Mouse (Mus musculus) CH12.LX (cell line): ENCODE data around the gene Renbp. TPM values are rescaled to one million over a fixed set of nuclear protein-coding genes. Genes with fewer than 3 reads are reported as not detected.

Experiments used
- DNase-seq: peaks from one replicate; pipeline ENCODE4 v3.0.0-alpha.2; 2013; ENCODE audit errors: extremely low read depth
- H3K27ac ChIP-seq: 2 replicates; pipeline ENCODE4 v1.5.1; 2012; ENCODE audit warnings: low read depth, mild to moderate bottlenecking, control low read depth, moderate library complexity; ENCODE audit not compliant: insufficient read depth
- H3K27me3 ChIP-seq: replicated peaks from 2 replicates; pipeline ENCODE3; 2012; ENCODE audit warnings: inconsistent platforms
- H3K36me3 ChIP-seq, 2 experiments: replicated peaks in 1 of 2; 2 replicates each; pipeline versions ENCODE3 to v1.6.1; 2012; ENCODE audit warnings: inconsistent platforms in 1 of 2, low read length in 1 of 2, mild to moderate bottlenecking in 1 of 2, mixed read lengths in 1 of 2, moderate library complexity in 1 of 2; ENCODE audit not compliant: control insufficient read depth in 1 of 2, insufficient read depth in 1 of 2
- H3K4me1 ChIP-seq, 2 experiments: 2 replicates each; pipeline ENCODE4 v1.6.1; 2012; ENCODE audit warnings: inconsistent platforms in 1 of 2, moderate library complexity in 1 of 2; ENCODE audit not compliant: insufficient read depth in 2 of 2, control insufficient read depth in 1 of 2
- H3K4me2 ChIP-seq: 2 replicates; pipeline ENCODE4 v1.6.1; 2012; ENCODE audit warnings: low read depth, mild to moderate bottlenecking, control low read depth; ENCODE audit not compliant: poor library complexity, insufficient read depth, severe bottlenecking
- H3K4me3 ChIP-seq, 3 experiments: fragments of 150-350 bp in 1 of 3; sonication (generic) in 1 of 3; replicated peaks in 1 of 3; 2 replicates each; pipeline versions ENCODE3 to v1.5.1; 2011 to 2012; ENCODE audit warnings: low read depth in 2 of 3, low read length in 2 of 3, mild to moderate bottlenecking in 2 of 3, moderate library complexity in 2 of 3, control low read depth in 1 of 3, improper control_type of control experiment in 1 of 3, inconsistent platforms in 1 of 3, mixed read lengths in 1 of 3; ENCODE audit not compliant: poor library complexity in 1 of 3
- H3K79me2 ChIP-seq: replicated peaks from 2 replicates; pipeline ENCODE4 v1.6.1; 2012; ENCODE audit warnings: mild to moderate bottlenecking, moderate library complexity; ENCODE audit not compliant: control insufficient read depth, poor library complexity, insufficient read depth, severe bottlenecking; ENCODE audit errors: extremely low read depth
- H3K9ac ChIP-seq: 2 replicates; pipeline ENCODE4 v1.6.1; 2012; ENCODE audit warnings: low read depth, mild to moderate bottlenecking, control low read depth, moderate library complexity; ENCODE audit not compliant: insufficient read depth
- H3K9me3 ChIP-seq: replicated peaks from 2 replicates; pipeline ENCODE3; 2012; ENCODE audit warnings: low read length, inconsistent platforms, mixed read lengths
- BHLHE40 ChIP-seq: IDR thresholded peaks from 2 replicates; pipeline ENCODE4 v1.6.1; 2011; ENCODE audit warnings: mild to moderate bottlenecking, low read depth, low read length, improper control_type of control experiment
- CHD1 ChIP-seq: IDR thresholded peaks from 2 replicates; pipeline ENCODE4 v1.6.1; 2012; ENCODE audit warnings: low read depth, low read length, improper control_type of control experiment, inconsistent platforms
- CHD2 ChIP-seq: IDR thresholded peaks from 2 replicates; pipeline ENCODE4 v1.6.1; 2011; ENCODE audit warnings: low read length, improper control_type of control experiment
- CTCF ChIP-seq, 2 experiments: IDR thresholded peaks in 1 of 2; conservative IDR thresholded peaks in 1 of 2; 2 replicates each; pipeline ENCODE4 v1.5.1; 2011 to 2012; ENCODE audit warnings: low read depth in 2 of 2, low read length in 2 of 2, improper control_type of control experiment in 1 of 2, inconsistent platforms in 1 of 2, mild to moderate bottlenecking in 1 of 2, moderate library complexity in 1 of 2
- E2F4 ChIP-seq: IDR thresholded peaks from 2 replicates; pipeline ENCODE4 v1.6.1; 2011; ENCODE audit warnings: low read depth, low read length, improper control_type of control experiment; ENCODE audit not compliant: insufficient replicate concordance
- ELF1 ChIP-seq: IDR thresholded peaks from 2 replicates; pipeline ENCODE4 v1.6.1; 2014; ENCODE audit warnings: low read depth, mild to moderate bottlenecking, inconsistent platforms, low read length, improper control_type of control experiment
- EP300 ChIP-seq: IDR thresholded peaks from 2 replicates; pipeline ENCODE4 v1.6.1; 2011; ENCODE audit warnings: low read length, improper control_type of control experiment
- ETS1 ChIP-seq: conservative IDR thresholded peaks from 2 replicates; pipeline ENCODE4 v1.6.1; 2012; ENCODE audit warnings: low read depth, mild to moderate bottlenecking, inconsistent platforms, low read length, improper control_type of control experiment, moderate library complexity
- GABPA ChIP-seq: IDR thresholded peaks from 2 replicates; pipeline ENCODE4 v1.6.1; 2012; ENCODE audit warnings: low read depth, low read length, improper control_type of control experiment, inconsistent platforms; ENCODE audit not compliant: insufficient replicate concordance
- HCFC1 ChIP-seq: IDR thresholded peaks from 2 replicates; pipeline ENCODE4 v1.6.1; 2012; ENCODE audit warnings: low read depth, mild to moderate bottlenecking, inconsistent platforms, low read length, improper control_type of control experiment
- JUND ChIP-seq: conservative IDR thresholded peaks from 2 replicates; pipeline ENCODE4 v1.6.1; 2011; ENCODE audit warnings: low read depth, low read length, improper control_type of control experiment
- KAT2A ChIP-seq: IDR thresholded peaks from 2 replicates; pipeline ENCODE4 v1.6.1; 2012; ENCODE audit warnings: low read length, improper control_type of control experiment, inconsistent platforms; ENCODE audit not compliant: insufficient replicate concordance
- MAFK ChIP-seq: IDR thresholded peaks from 2 replicates; pipeline ENCODE4 v1.6.1; 2011; ENCODE audit warnings: low read length, improper control_type of control experiment; ENCODE audit not compliant: insufficient replicate concordance
- MAZ ChIP-seq: IDR thresholded peaks from 2 replicates; pipeline ENCODE4 v1.6.1; 2012; ENCODE audit warnings: low read depth, mild to moderate bottlenecking, inconsistent platforms, low read length, improper control_type of control experiment, moderate library complexity
- MEF2A ChIP-seq: IDR thresholded peaks from 2 replicates; pipeline ENCODE4 v1.6.1; 2014; ENCODE audit warnings: low read depth, mild to moderate bottlenecking, inconsistent platforms, low read length, improper control_type of control experiment, borderline replicate concordance
- MXI1 ChIP-seq: IDR thresholded peaks from 2 replicates; pipeline ENCODE4 v1.6.1; 2011; ENCODE audit warnings: mild to moderate bottlenecking, low read depth, low read length, improper control_type of control experiment
- MYC ChIP-seq: IDR thresholded peaks from 2 replicates; pipeline ENCODE4 v1.6.1; 2011; ENCODE audit warnings: low read depth, mild to moderate bottlenecking, improper control_type of control experiment, low read length
- NELFE ChIP-seq: IDR thresholded peaks from 2 replicates; pipeline ENCODE4 v1.6.1; 2011; ENCODE audit warnings: low read depth, low read length, improper control_type of control experiment
- NRF1 ChIP-seq: IDR thresholded peaks from 2 replicates; pipeline ENCODE4 v1.6.1; 2014; ENCODE audit warnings: low read depth, mild to moderate bottlenecking, inconsistent platforms, low read length, improper control_type of control experiment, moderate library complexity
- PAX5 ChIP-seq: IDR thresholded peaks from 2 replicates; pipeline ENCODE4 v1.6.1; 2012; ENCODE audit warnings: low read length, inconsistent platforms, mixed read lengths
- POLR2A ChIP-seq: IDR thresholded peaks from 2 replicates; pipeline ENCODE4 v1.6.1; 2011; ENCODE audit warnings: low read depth, mild to moderate bottlenecking, improper control_type of control experiment, low read length
- RCOR1 ChIP-seq: conservative IDR thresholded peaks from 2 replicates; pipeline ENCODE4 v1.6.1; 2012; ENCODE audit warnings: low read depth, mild to moderate bottlenecking, inconsistent platforms, low read length, improper control_type of control experiment
- SIN3A ChIP-seq: IDR thresholded peaks from 2 replicates; pipeline ENCODE4 v1.6.1; 2012; ENCODE audit warnings: low read length, improper control_type of control experiment, inconsistent platforms
- SMC3 ChIP-seq: IDR thresholded peaks from 2 replicates; pipeline ENCODE4 v1.6.1; 2011; ENCODE audit warnings: low read depth, low read length, improper control_type of control experiment
- TCF12 ChIP-seq: IDR thresholded peaks from 2 replicates; pipeline ENCODE4 v1.6.1; 2014; ENCODE audit warnings: low read depth, mild to moderate bottlenecking, inconsistent platforms, low read length, improper control_type of control experiment
- USF1 ChIP-seq: IDR thresholded peaks from 2 replicates; pipeline ENCODE4 v1.6.1; 2014; ENCODE audit warnings: low read depth, mild to moderate bottlenecking, inconsistent platforms, low read length, improper control_type of control experiment
- USF2 ChIP-seq: conservative IDR thresholded peaks from 2 replicates; pipeline ENCODE4 v1.6.1; 2011; ENCODE audit warnings: low read depth, low read length, improper control_type of control experiment
- ZKSCAN1 ChIP-seq: IDR thresholded peaks from 2 replicates; pipeline ENCODE4 v1.6.1; 2012; ENCODE audit warnings: low read depth, inconsistent platforms, low read length, improper control_type of control experiment, borderline replicate concordance
- ZNF384 ChIP-seq: IDR thresholded peaks from 2 replicates; pipeline ENCODE4 v1.6.1; 2012; ENCODE audit warnings: low read depth, low read length, improper control_type of control experiment, inconsistent platforms
- dilution Hi-C: fragments of 300-500 bp; cut with MboI; formaldehyde crosslinking; loops from 2 replicates; pipeline ENCODE4 v1.14.3; 2020; ENCODE audit warnings: low sequenced_read_pairs; ENCODE audit not compliant: extremely low pct_unique_long_range_greater_than_20kb, extremely low pct_ligation_motif_present
- in situ Hi-C: fragments of 300-500 bp; cut with MboI; formaldehyde crosslinking; loops from 3 replicates; pipeline ENCODE4 v1.14.3; 2019; ENCODE audit warnings: low sequenced_read_pairs, low pct_ligation_motif_present, low pct_unique_long_range_greater_than_20kb, mixed read lengths
- polyA plus RNA-seq: library from polyadenylated mRNA; unstranded; fragments of >175 nt; gene quantifications from 2 replicates; pipeline ENCODE4 v1.2.1, GENCODE M21; 2012; ENCODE audit warnings: low read depth; ENCODE audit not compliant: insufficient read length
- total RNA-seq, 2 experiments: library from RNA; depleted of rRNA; stranded (reverse); fragments of 300-350 nt in 1 of 2; fragments of >200 nt in 1 of 2; gene quantifications; 2 replicates each; pipeline ENCODE4 v1.2.3; 2012 to 2014

The Renbp gene
- total and polyA plus RNA-seq, 3 experiments: 24.7 to 66.3 (median 43.4) TPM

- no peak for DNase-seq
- TF ChIP-seq POLR2A (no peak), ELF1 (no peak), USF2 (no peak), KAT2A (no peak), ZNF384 (no peak), MYC (no peak), JUND (no peak), USF1 (no peak)
- Histone ChIP-seq H3K4me2 (no peak overlapping the region), H3K4me3 (no peak overlapping the region), H3K36me3 (peaks cover 6 to 7% of the 10 kb centered on the region in 2 experiments), H3K27ac (no peak overlapping the region), H3K9me3 (no peaks in the 10 kb centered on the region), H3K79me2 (peaks cover 19% of the 10 kb centered on the region), H3K27me3 (no peaks in the 10 kb centered on the region), H3K9ac (no peak overlapping the region), H3K4me1 (peaks cover 3 to 16% of the 10 kb centered on the region in 2 experiments; a peak in 2 of 4 replicates)
- in situ Hi-C loops: no loop called here
- dilution Hi-C loops: no loop called here
These were observed 38.5 kb upstream of the Renbp start for GRCm38 (mm10) chrX:73969167-73969566.

- in situ Hi-C loops (no loop called here), dilution Hi-C loops (no loop called here)
- peaks cover 37% of the 10 kb centered on the region for H3K79me2 ChIP-seq
- peaks cover 15 to 19% of the 10 kb centered on the region in 2 experiments for H3K36me3 ChIP-seq
- no peaks in the 10 kb centered on the region for H3K9me3 ChIP-seq
- peak overlapping the region; percentile 74 to 96 (median 95) for H3K4me3 ChIP-seq
- peak overlapping the region; percentile 94 for H3K27ac ChIP-seq
- peak overlapping the region; percentile 95 for H3K9ac ChIP-seq
- H3K4me1 ChIP-seq: peaks cover 3 to 32% of the 10 kb centered on the region in 2 experiments; a peak in 2 of 4 replicates
- no peaks in the 10 kb centered on the region for H3K27me3 ChIP-seq
- peak overlapping the region; percentile 64; the same call in 1 of the 2 replicates for H3K4me2 ChIP-seq
- DNase-seq: peak; percentile 90
- peak; percentile 63; the same call in 1 of the 2 replicates for TF ChIP-seq MAZ
- TF ChIP-seq CTCF (conservative IDR thresholded peaks at IDR 0.05 in 1 of 2, IDR thresholded peaks at IDR 0.05 in 1 of 2; ENCODE audit: low read depth in 2 of 2, low read length in 2 of 2): no peak
- TF ChIP-seq JUND: no peak
- TF ChIP-seq MEF2A: no peak
- TF ChIP-seq ZNF384: peak; percentile 60
- no peak for TF ChIP-seq ZKSCAN1
- TF ChIP-seq SIN3A: peak; percentile 62; the same call in 1 of the 2 replicates
- TF ChIP-seq E2F4: peak; percentile 93; the same call in 1 of the 2 replicates
- peak; percentile 70; the same call in 1 of the 2 replicates for TF ChIP-seq POLR2A
- TF ChIP-seq TCF12: peak; percentile 42; the same call in 1 of the 2 replicates
- no peak for TF ChIP-seq PAX5
- no peak for TF ChIP-seq USF1
- 0 out of 2 replicates have a peak, but pooled peaks have one; percentile 15 for TF ChIP-seq CHD1
- TF ChIP-seq ETS1: no peak; the same call in 1 of the 2 replicates
- no peak for TF ChIP-seq SMC3
- peak; percentile 60; the same call in 1 of the 2 replicates for TF ChIP-seq MXI1
- peak; percentile 41; the same call in 1 of the 2 replicates for TF ChIP-seq HCFC1
- no peak for TF ChIP-seq GABPA
- TF ChIP-seq BHLHE40: no peak
- 0 out of 2 replicates have a peak, but pooled peaks have one; percentile 39 for TF ChIP-seq KAT2A
- no peak for TF ChIP-seq RCOR1
- no peak for TF ChIP-seq EP300
- peak; percentile 81 for TF ChIP-seq NRF1
- peak; percentile 56 for TF ChIP-seq NELFE
- TF ChIP-seq CHD2: no peak
- no peak for TF ChIP-seq MAFK
These were observed 36.8 kb upstream of the Renbp start for GRCm38 (mm10) chrX:73967177-73968075.
